Mouse (Mus musculus): ENCODE measurements at regions not wholly inside any gene's neighbourhood (a gene's known extent, or its start where the extent isn't known, plus 50 kb on each side); places are given as distances from the start of the nearest gene placed in this dataset.

DNA sequence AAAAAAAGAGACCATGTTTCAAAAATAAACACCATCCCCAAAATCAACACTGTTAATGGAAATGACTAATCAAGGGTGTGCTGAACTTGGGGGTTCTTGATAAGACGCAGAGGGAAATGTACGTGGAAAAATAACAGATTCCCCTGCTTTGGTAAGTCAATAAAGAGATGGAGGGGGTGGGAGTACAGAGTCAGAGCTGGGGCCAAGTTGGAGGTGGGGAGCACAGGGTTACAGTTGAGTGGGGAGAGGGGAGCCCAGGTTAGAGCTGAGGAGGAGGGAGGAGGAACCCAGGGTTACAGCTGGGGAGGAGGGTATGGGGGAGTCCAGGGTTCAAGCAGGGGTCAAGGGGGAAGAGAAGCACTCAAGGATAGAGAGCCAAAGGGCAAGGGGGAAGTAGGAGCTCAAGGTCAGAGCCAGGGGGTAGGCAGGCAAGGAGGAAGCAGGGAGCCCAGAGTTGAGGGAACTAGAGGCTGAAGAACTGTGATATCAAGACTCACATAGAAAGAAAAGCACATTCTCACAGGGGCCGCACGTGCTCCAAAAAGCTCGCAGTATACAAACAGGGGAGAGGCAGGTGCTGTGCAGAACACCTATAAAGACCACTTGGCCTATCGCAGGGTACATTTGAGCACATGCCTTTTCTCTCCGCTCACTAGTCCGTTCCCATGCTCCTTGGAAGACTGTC lies 246.4 kb downstream of the Sox9 start:
- no peak for DNase-seq (ENCODE audit: low spot score in 2 of 2)

DNA sequence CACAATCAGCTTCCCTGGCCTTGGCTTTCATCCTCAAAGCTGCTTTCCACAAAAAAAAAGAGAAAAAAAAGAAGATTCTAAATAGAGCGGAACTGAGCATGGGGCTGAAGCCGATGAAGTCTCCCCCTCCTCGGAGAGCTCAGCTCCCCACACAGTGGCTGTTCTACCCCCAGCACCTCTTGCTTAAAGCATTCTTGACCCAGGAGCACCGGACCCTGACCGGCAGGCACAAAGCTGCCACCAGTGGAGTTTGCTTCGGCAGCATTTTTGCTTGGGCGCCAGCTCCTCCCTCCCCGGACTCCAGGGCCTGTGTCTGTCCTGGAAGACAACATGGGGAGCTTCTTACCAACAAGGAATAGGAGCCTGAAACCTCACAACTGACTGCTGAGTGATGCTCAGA lies 249.4 kb downstream of the Sox9 start:
- DNase-seq (ENCODE audit: low spot score in 2 of 2): no peak

DNA sequence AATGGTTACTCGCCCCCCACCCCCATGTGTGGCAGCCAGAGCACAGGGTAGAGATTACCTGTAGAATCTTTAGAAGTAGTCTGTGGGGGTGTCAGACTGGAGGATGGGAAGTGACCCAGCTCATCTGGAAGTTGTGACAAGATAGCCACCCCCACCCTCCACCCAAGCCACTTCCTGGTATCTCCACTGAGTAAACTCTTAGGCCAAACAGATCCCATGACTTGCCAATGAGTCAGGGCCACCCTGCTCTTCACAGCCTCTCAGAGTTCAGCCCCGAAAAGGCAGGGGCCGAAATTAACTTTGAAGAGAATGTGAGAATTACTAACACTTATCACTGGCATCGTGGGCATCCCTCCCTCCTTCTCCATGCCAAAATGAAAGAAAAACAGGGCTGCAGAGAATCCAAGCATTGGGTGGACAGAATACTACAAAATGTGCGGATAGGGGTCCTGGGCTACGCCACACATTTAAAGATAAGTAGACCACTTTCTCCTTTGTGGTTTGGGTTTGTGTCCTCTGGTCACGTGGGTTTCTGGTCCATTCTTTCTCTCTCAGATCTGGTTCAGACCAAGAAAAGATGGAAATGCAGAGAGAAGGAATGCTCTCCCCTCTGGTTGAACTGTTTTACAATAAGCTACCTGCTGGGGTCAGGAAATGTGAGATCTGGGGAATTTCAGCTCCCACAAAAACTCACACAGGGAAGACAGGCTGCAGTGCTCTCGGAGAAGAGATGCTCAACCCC lies 250.6 kb downstream of the Sox9 start:
- DNase-seq (ENCODE audit: low spot score in 2 of 2): no peak

DNA sequence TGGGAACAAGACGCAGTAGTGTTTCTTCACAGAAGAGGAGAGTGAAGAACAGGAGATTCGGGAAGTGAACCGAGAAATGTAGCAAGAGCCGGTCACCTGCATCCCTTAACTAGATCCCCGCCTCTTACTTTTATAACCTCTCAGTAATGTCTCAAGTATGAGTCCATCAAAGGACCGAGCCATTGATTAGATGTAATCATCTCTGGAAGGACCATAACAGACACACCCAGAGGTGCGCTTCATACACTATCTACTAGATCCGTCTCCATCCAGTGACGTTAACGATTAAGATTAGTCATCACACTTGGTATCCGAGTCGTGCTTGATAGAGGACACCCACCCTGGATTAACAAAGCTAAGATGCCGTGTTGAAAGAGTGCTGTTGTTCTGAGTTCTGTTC lies 252.9 kb downstream of the Sox9 start:
- no peak for DNase-seq (ENCODE audit: low spot score in 2 of 2)

DNA sequence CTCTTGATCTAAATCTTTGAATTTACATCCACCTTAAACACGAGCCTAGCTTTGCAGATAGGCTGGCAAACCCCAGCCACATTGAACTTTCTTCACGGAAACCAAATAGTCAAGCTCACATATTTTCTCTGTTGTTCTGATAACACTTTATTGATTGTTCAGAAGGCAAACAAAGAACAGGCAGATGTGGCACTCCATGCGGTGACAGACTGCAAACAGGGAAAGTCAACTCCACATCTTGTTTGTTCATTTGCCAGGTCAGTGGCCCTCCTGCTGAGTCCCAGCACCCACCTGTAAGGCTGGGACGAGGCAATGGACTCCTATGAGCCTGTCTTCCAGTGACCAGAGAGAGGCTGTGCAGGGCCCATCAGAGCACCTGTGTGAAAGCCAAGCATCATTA lies 255.7 kb downstream of the Sox9 start:
- no peak for DNase-seq (ENCODE audit: low spot score in 2 of 2)

DNA sequence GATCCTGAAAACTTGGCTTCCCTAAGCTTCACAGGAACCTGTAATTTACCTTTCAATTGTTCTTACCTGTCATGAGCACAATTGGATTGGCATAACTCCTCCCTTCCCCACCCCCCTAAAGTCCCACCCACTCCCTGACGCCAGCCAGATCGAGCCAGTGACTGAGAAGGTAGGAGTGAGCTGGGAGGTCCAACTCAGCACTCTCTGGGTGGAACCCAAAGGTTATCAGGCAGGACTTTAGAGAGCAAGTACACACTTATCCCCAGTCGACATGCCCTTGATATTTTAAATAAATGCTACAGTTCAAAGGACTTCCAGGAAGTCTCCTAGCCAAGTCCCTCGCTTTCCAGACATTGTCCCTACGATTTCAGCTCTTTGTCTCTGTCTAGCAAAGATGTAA lies 260.7 kb downstream of the Sox9 start:
- no peak for DNase-seq (ENCODE audit: low spot score in 2 of 2)

DNA sequence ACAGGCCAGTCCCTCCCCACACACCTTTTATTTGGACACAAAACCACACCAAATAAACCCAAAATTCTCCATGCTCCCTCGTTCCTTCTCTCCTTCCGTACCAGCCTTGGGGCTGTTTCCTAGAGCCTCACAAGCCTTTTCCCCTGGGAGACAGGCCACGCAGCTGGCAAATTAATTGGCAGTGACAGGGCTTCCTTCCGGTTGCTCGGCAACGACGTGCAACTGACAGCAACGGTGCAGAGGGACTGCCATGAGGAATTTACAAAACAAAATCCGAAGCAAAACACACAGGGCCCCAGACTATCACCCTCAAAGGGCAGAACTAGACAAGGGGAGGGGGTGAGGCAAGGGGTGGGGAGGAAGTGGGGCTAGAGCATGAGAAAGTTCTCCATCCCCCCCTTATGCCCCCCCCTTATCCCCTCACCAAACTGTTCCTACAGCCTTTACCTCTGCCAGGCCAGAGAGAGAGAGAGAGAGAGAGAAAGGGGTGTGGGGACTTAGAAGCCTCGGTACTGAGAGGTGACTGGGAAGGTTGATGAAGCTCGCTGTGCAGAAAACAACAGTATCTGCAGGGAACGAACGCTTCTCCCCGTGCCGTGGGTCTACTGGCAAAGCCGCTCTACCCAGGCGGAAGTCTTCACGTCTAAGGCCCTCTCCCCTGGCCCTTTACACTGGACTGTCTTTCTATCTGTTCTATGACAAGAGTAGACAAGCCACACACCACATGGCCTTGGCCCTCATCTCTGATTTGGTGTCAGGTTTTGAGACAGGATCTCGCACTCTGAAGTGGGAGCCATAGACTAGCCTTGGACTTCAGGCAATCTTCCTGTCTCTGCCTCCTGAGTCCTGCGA lies 264.4 kb downstream of the Sox9 start:
- DNase-seq (ENCODE audit: low spot score in 2 of 2): no peak

DNA sequence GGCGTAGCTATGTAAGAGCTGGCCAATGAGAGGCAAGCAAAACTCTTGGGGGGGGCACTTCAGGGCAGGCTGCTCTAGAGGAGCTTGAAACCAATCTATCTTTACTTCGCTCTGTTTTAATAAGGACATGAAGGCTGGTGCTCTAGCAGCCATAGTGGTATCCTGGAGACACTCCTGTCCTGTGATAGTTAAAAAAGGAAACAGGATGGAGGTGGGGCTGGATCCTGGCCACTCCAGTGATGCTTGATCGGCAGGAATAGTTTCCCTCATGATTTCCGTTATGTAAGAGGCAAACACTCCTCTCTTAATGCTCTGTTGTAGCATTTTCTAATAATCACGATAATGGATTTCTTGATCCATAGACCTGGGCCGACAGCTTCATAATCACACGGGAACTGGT lies 266.1 kb downstream of the Sox9 start:
- DNase-seq (ENCODE audit: low spot score in 2 of 2): no peak

DNA sequence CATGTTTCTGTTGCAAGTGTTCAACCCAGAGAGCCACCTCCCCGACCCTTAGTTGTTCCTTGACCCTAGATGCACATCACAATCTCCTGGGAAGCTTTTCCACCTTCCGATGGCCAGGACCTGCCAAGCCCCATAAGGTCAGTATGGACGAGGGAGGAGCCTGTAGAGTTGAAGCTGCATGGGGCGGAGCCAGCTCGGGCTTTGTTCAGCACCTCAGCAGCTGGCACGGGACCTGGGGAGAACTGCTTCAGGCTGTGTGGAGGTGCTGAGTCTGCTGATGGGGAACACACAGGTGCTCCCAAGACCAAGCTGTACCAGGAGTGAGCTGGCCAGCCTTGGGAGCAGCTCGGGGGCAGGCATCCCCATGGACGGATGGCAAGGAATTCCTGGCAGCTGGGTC lies 267.6 kb downstream of the Sox9 start:
- DNase-seq (ENCODE audit: low spot score in 2 of 2): no peak

DNA sequence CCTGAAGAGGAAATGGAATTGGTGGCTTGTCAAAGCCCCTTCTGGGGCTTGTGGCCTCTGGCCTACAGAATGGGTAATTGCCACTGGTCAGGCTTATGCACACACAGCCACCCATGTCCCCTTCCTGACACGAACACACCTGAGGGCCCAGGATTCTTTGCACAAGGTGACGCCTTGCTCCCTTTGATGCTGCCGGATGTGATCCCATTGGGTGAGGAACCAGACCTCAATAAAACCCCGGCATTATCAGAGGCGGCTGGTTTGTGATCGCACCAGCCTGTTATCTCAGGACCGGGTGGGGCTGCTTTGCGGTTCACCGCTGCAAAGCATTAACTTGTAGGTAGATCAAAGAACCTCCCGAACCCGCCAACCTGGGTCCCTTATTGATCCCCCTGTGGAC lies 270.5 kb downstream of the Sox9 start:
- no peak for DNase-seq (ENCODE audit: low spot score in 2 of 2)

DNA sequence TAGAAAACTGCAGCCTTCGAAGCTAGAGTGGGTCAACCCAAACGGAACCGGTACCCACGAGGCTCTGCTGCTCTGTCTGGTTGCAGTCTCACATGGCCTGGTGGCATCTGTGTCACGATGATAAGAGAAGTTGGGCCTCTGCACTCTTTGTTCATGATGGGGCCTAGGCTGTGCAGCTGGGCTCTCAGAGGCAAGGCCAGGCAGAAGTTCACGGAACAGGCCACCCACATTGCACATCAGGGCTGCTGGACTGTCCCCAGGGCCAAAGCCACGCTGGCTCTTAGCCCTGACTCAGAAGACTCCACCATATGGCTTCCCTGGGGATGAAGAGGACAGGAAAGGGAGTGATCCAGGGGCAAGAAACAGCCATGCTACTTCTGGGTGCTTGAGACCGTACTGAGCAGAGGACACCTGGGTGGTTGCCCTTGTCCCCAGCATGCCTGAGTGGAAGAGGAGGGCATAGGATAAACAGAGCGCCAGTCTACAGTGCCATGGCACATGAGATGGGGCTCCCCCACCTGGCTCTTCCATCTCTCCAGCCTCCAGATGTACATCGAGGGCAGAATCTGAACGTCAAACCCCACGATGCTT lies 274.1 kb downstream of the Sox9 start:
- no peak for DNase-seq (ENCODE audit: low spot score in 2 of 2)

DNA sequence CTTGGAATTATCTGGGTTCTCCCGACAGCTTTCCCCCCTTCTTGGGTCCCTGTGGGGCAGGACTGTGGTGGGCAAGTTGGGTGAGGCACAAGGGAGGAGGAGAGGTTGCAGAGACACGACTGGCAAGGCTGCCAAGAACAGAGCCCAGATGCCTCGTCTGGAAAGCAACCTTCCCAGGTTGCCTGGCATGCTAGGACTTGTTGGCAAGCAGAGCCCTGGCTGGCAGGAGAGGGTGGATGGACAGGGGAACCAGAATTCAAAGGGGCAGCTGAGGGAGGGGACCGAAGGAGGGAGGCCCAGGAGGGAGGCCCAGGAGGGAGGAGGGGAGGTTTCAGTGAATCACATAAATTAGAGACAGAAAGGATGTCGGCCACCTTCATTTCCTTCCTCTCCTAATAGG lies 274.8 kb downstream of the Sox9 start:
- DNase-seq (ENCODE audit: low spot score in 2 of 2): no peak

DNA sequence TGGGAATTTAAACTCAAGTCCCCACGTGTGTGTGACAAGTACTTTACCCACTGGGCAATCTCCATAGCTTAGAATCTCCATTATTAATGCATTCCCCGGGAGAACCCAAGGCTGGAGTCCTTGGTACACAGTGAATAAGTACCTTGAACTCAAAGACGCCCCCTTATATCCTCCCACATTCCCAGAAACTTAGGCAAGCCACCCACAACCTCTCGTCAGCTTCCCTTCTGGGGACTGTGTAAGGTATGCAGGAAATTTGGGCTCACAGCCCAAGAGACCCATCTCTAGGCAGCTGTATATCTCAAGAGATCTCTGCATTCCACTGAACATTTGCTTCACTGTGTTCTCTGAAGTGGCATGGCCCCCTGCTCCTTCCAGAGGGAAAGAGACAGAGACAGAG lies 288.3 kb downstream of the Sox9 start:
- no peak for DNase-seq (ENCODE audit: low spot score in 2 of 2)

DNA sequence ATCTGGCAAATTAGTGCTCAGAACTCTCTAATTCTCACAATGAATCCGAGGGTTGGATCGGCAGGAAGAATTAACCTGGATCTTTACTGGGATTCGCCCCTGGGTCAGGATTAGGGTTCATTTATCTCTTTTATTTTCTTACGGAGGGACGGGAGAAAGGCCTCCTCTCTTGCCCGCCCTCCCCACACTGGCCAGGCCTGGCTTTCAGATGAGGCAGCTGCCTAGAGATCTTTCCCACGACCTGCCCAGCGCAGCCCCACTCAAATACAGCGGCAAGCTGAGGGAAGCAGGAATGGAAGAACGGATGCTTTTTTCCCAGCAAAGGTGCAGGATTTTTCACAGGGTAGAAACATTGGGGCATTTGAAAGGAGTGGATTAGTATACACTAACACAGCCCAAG lies 289.9 kb downstream of the Sox9 start:
- no peak for DNase-seq (ENCODE audit: low spot score in 2 of 2)

DNA sequence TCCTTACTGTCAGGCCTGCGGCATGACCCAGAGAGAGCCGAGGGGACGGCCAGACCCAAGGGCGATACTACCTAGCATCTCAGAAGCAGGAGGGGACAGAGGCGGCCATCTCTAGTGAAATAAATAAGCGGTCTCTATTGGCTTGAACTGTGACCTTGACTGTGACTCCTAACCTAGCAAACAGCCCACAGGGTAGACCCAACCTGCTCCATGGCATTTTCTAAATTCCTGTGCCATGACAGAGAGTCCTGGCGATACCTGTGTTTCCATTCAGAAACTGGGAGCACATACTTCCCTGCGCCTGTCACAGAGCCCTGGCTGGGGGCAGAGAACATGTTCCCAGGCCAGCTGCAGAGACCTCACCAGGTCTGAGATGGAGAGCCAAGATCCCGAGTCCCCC lies 292.3 kb downstream of the Sox9 start:
- DNase-seq (ENCODE audit: low spot score in 2 of 2): no peak

DNA sequence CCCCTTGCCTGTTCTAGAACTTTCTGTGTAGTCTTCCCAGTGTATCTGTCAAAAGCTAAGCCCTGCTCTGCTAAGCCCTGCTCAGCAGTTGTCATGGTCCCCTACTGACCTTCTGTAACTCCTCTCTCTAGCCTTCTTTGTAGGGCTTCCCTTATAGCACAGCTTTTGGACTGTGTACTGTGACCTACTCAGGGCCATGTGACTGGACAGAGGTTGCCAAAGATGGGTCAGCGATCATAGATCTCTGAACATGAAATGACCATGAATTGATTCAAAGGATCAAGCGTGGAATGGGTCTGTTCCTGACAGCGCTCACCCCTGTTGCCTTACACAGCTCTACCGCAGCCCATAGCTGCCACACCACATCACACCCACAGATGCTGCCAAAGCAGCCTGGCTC lies 294.3 kb downstream of the Sox9 start:
- no peak for DNase-seq (ENCODE audit: low spot score in 2 of 2)

DNA sequence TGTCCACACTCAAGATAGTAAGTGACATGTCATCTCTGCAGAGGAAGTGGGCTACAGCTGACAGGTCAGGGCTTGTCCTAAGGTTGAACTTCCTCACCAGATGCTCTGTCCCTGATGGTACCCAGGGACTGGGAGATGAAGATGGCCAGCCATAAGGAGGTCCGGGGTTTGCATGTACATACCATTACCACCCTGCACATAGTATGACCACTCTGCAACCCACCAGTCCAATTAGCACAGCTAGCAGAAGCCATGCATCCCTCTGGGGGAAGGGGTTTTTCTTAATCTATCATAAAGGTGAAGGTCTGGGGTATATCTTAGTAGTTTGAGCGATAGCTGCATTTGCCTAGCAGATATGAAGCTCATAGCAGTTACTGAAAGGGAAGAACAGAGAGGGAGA lies 298.3 kb downstream of the Sox9 start:
- DNase-seq (ENCODE audit: low spot score in 2 of 2): no peak

DNA sequence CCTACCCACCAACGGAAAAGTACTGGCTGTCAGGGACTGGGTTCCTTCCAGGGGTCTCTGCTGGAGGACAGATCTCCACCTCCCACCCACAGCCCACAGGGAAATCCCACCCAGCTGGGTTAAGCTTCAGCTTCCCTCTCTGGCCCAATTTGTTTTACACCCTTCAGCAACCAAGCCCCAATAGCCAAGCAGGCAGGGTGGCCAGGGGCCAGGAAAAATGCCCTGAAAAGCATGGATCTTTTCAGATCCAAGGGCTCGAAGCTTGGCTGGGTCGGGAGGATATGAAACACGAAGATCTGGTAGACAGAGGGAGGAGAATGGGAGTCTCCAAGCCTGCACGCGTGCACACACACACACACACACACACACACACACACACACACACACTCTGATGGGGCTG lies 302.4 kb downstream of the Sox9 start:
- DNase-seq (ENCODE audit: low spot score in 2 of 2): no peak

DNA sequence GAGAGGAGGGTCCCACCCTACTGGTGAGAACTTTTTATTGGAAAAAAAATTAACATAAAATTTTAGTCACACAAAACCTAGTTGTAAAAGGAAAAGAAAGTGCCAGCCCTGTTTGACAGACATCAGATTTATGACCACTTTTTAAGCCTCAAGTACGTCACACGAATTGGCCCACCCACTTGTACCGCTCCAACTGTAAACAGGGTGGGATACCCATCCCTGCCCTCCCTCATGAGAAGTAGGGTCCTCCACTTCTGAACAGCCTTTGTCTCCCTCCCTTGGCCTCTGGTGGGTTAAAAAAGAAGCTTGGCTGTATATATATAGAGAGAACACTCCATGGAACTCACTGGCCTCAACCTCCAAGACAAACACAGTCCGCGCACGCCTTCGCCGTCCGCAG lies 303.5 kb downstream of the Sox9 start:
- no peak for DNase-seq (ENCODE audit: low spot score in 2 of 2)

DNA sequence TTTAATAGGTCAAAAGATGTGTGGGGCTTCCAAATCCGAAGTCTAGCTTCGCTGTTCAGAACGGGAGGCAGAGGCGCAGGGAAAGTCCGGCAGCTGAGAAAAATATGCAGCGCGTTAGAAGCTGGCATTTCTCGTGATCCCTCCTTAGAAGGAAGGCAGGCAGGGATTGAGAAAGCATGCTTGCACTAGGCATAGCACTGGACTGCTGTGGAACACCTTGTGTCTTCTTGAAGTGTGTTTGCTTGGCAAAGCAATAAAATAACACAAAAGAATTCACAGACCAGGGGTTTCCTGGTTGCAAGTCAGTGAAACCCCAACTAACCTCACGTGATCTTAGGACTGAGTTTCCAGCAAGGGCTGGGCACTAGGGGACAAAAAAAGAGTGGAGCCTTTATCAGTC lies 305.1 kb downstream of the Sox9 start:
- no peak for DNase-seq (ENCODE audit: low spot score in 2 of 2)

DNA sequence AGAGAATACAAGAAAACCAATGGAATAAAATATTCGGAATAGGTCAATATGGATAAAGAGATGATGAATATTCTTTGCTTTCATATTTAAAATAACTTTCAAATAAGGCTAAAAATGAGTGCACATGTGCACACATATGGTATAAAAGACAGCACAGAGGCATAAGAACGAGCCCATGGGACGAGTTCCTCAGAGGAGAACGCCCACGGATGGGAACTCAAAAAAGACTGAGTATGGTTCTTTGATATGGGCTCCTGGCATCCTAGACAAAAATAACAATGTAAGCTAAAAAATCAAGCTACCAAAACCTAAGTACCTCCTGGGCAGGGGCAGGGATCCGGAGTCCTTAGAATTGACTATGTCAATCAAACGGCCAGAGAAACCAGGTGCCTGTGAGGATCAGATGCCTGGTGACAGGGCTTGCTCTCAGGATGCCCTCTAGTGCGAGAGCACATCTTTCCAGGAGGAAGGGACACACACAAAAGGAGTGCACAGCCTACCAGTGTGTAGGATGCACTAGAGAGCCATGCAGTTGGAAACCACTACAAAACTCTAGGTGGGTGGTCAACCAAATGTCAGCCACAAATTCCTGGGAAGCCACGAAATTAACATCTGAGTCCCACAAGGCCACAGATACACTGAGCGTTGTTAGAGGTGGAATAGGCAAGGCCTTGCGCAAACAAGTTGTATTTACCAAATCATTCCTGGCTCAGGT lies 307.8 kb downstream of the Sox9 start:
- DNase-seq (ENCODE audit: low spot score in 2 of 2): no peak

Measured in urinary bladder, postnatal 4 days (tissue).